In the genomic region with DNA sequence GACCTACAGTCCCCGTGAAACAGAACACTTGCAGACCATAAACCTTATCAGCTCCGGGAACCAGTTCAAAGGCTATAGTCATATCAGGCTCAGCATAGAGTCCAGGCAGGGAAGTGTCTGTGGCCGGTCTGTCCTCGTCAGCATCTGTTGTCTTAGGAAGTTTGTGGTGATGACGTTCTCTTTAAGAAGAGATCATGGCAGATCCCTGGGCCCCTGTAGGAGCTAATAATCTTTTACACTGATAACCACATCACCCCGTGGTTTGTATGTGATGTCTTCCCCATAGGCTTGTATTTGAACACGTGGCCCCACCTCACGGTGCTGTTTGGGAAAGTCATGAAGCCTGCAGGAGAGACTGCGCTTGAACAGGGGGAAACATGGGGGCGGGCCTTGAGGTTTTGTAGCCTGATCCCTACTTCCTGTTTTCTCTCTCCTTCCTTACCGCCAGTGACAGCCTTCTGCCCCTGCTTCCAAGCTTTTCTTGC, we compare ENCODE assay signal across 12 mouse cellular contexts. TPM values are rescaled to one million over a fixed set of nuclear protein-coding genes. Genes with fewer than 3 reads are reported as not detected.
A peak's percentile ranks its signal among the peaks of the same experiment; 100 is the strongest.
DNase-seq lines count a peak whose midpoint lies in the region; ATAC-seq and TF ChIP-seq lines count a peak whose summit lies in the region.
"Had no signal": no experiment of that assay in that cellular context is flagged by ENCODE, and none has a peak within 500 bp of the region (broad histone marks: within the 10 kb centered on the region; RNA-seq: fewer than 3 reads in every experiment).

No protein-coding gene starts in this region.

- peak; percentile 55 for ATAC-seq in liver, embryonic 13.5 days (ENCODE audit: low read depth)
- ATAC-seq: Patski had no signal

- TF ChIP-seq POLR2A in bone marrow, adult 2 months (IDR thresholded peaks at IDR 0.05; ENCODE audit: borderline replicate concordance, control insufficient read depth, low read depth, low read length) = no peak
- no peak for TF ChIP-seq POLR2A in cerebellum, adult 2 months (IDR thresholded peaks at IDR 0.05; ENCODE audit: borderline replicate concordance, insufficient read depth, low read length)

- TF ChIP-seq CTCF in bone marrow, adult 2 months (IDR thresholded peaks at IDR 0.05; ENCODE audit: control insufficient read depth, insufficient read depth, low read length) = no peak
- no peak for TF ChIP-seq CTCF in cerebellum, adult 2 months (IDR thresholded peaks at IDR 0.05; ENCODE audit: borderline replicate concordance, insufficient read depth, low read depth, low read length)

- H3K36me3 ChIP-seq in liver, embryonic 13.5 days = no peaks in the 10 kb centered on the region
- H3K36me3 ChIP-seq: limb, embryonic 12.5 days had no signal

- WGBS in bone marrow, adult 2 months = 3% methylated on average over 11 of the region's 11 CpGs
- WGBS in liver, embryonic 13.5 days (ENCODE audit: insufficient replicate concordance) = 8% methylated on average over 11 of the region's 11 CpGs
- WGBS in cerebellum, adult 2 months = 84% methylated on average over 11 of the region's 11 CpGs

- H3K4me2 ChIP-seq in liver, embryonic 13.5 days = peak overlapping the region; percentile 27
- H3K4me2 ChIP-seq: limb, embryonic 12.5 days had no signal

- peak overlapping the region; percentile 6; the same call in 1 of the 2 replicates for H3K27ac ChIP-seq in bone marrow, adult 2 months (ENCODE audit: control insufficient read depth, insufficient read depth, low read depth, low read length, poor library complexity)
- peak overlapping the region; percentile 25; the same call in 1 of the 2 replicates for H3K27ac ChIP-seq in liver, embryonic 13.5 days
- no peak overlapping the region for H3K27ac ChIP-seq in cerebellum, adult 2 months (ENCODE audit: insufficient read depth, low read length)
- H3K27ac ChIP-seq: limb, embryonic 12.5 days had no signal

- no peaks in the 10 kb centered on the region; the same call in none of the 2 replicates for H3K4me1 ChIP-seq in bone marrow, adult 2 months (ENCODE audit: control insufficient read depth, insufficient read depth, low read length)
- peaks cover 30% of the 10 kb centered on the region for H3K4me1 ChIP-seq in liver, embryonic 13.5 days (replicated peaks)
- H3K4me1 ChIP-seq in cerebellum, adult 2 months (ENCODE audit: control insufficient read depth, insufficient read depth, low read length) = no peaks in the 10 kb centered on the region

- no peak overlapping the region for H3K9ac ChIP-seq in liver, embryonic 13.5 days
- H3K9ac ChIP-seq: limb, embryonic 12.5 days had no signal

- no peaks in the 10 kb centered on the region for H3K27me3 ChIP-seq in liver, embryonic 13.5 days
- H3K27me3 ChIP-seq in cerebellum, adult 2 months (ENCODE audit: control insufficient read depth, insufficient read depth, low read length) = no peaks in the 10 kb centered on the region; the same call in 1 of the 2 replicates
- H3K27me3 ChIP-seq: limb, embryonic 12.5 days; Patski had no signal

- no peak overlapping the region for H3K4me3 ChIP-seq in bone marrow, adult 2 months (replicated peaks; ENCODE audit: control insufficient read depth, low read depth, low read length)
- H3K4me3 ChIP-seq in liver, embryonic 13.5 days (replicated peaks) = no peak overlapping the region
- no peak overlapping the region for H3K4me3 ChIP-seq in cerebellum, adult 2 months (replicated peaks; ENCODE audit: insufficient read depth, low read depth, low read length)
- H3K4me3 ChIP-seq: limb, embryonic 12.5 days had no signal

- DNase-seq in layer of hippocampus, adult 11-12 months (ENCODE audit: low spot score) = peak; percentile 21
- DNase-seq in layer of hippocampus, postnatal 25 days (ENCODE audit: extremely low spot score in 1 of 2, low spot score in 1 of 2) = no peak
- peak; percentile 23 for DNase-seq in liver, embryonic 13.5 days
- peak; percentile 34 to 50 for DNase-seq in thymus, adult 18-20 months
- DNase-seq in cerebellum, adult 2 months = no peak
- no peak for DNase-seq in cerebellum, postnatal 4 days (ENCODE audit: low spot score in 2 of 2)
- no peak for DNase-seq in Muller cell, postnatal 12 days (ENCODE audit: inconsistent ontology term)
- DNase-seq: cerebellum, adult 11-12 months; gastrocnemius, postnatal 25 days had no signal

- no peaks in the 10 kb centered on the region for H3K9me3 ChIP-seq in liver, embryonic 13.5 days (replicated peaks)
- H3K9me3 ChIP-seq: limb, embryonic 12.5 days had no signal

RNA-seq across cellular contexts. Expression of gene Ccn2, which starts 40.1 kb away (rescaled TPM):
- total RNA-seq in layer of hippocampus, postnatal 25 days (2021) = 1 to 10 TPM; 6.9 to 7.4 TPM
- polyA plus RNA-seq in bone marrow, adult 2 months (2011; ENCODE audit: insufficient read depth, insufficient read length, low replicate concordance, missing spikeins) = 13.0 and 21.3 TPM in 2 replicates
- 0.56 and 0.58 TPM in 2 replicates for polyA plus RNA-seq in liver, embryonic 13.5 days (2015; fragmentation: Nextera tagmentation; extraction: Ambion mirVana)
- polyA plus RNA-seq in cerebellum, adult 2 months (2012; rRNA removed) = 9.8 TPM in 2 replicates

Comparison
In these comparisons a context has a peak if more than half of its experiments do, and no peak if none do; other contexts are left out.
1. DNase-seq: peak in layer of hippocampus, adult 11-12 months (single experiment), liver, embryonic 13.5 days (single experiment) and thymus, adult 18-20 months (2 of 2); none in layer of hippocampus, postnatal 25 days (0 of 2), cerebellum, adult 2 months (0 of 2), cerebellum, postnatal 4 days (0 of 2) and Muller cell, postnatal 12 days (single experiment).